Mouse (Mus musculus) gastrocnemius, postnatal 10 days (tissue): ENCODE data around the gene Sinhcaf. TPM values are rescaled to one million over a fixed set of nuclear protein-coding genes. Genes with fewer than 3 reads are reported as not detected.

Source experiments
- total RNA-seq, 2 experiments: library from RNA; stranded (reverse); gene quantifications; 2 replicates each; pipeline ENCODE4 v1.2.3; 2021

Gene Sinhcaf
- total RNA-seq, 2 experiments from 2014 or later: 4.0 to 6.4 TPM

Other genes starting within 250 kb of the Sinhcaf start
- 10 to 100 TPM; 25.0 to 28.0 TPM for gene Ipo8, start 115.0 kb downstream of the Sinhcaf start, total RNA-seq
- 10 to 100 TPM; 14.3 to 17.3 TPM for gene Caprin2, start 50.2 kb downstream of the Sinhcaf start, total RNA-seq
- 10 to 100 TPM; 10.5 TPM for gene Dennd5b, start 155.2 kb upstream of the Sinhcaf start, total RNA-seq
- not detected for gene Gm10203, start 183.7 kb upstream of the Sinhcaf start, total RNA-seq
- 10 to 100 TPM in 1 of 2 experiments, 1 to 10 TPM in 1; 7.5 to 13.5 TPM for gene Etfbkmt, start 193.4 kb upstream of the Sinhcaf start, total RNA-seq
- 10 to 100 TPM; 10.2 to 12.5 TPM for gene Amn1, start 242.2 kb upstream of the Sinhcaf start, total RNA-seq